Mouse (Mus musculus) lung, adult 18-20 months (tissue): ENCODE results near the gene 2210016L21Rik.

ENCODE experiments used
- DNase-seq, 2 experiments: peaks; one replicate each; pipeline ENCODE4 v3.0.0; 2022; ENCODE audit warnings: mixed read lengths in 2 of 2

Gene 2210016L21Rik

DNA sequence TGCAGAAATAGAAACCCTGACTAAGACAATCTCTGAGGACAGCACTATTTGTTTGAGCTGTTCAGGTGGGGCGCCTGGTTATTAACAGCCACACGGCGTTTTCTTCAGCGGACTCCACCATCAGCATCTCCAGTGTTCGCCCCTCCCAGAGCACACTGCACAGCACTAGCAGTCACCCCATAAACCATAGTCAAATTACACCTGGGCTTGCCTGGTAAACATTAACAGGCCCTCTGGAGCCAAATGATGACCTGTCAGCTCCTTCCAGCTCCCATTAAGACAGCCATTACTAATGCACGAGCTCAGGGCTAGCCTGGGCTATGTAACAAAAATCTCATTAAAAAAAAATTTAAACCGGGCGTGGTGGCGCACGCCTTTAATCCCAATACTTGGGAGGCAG, 3.1 kb downstream of the 2210016L21Rik start:
- no peak for DNase-seq

DNA sequence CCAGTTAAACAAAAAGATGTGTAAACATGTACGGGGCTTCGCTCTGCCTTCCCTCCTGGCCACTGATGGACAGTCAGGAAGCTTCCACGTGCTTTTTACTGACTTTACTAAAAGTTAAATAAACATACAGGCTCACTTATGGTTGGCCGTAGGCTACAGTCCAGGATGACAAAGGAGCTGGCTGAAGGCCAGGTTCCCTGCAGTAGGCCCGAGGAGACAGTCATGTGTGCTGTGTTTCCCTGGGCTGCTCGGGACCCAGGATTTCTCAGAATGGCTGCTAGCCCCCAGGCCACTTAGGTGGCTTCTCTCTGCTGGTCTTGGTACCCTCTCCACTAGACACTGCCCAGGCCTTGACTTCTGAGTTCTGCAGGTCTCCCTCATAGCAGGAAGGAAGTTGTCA, 6.9 kb downstream of the 2210016L21Rik start:
- DNase-seq: peak in 1 of 2 experiments; percentile 21

DNA sequence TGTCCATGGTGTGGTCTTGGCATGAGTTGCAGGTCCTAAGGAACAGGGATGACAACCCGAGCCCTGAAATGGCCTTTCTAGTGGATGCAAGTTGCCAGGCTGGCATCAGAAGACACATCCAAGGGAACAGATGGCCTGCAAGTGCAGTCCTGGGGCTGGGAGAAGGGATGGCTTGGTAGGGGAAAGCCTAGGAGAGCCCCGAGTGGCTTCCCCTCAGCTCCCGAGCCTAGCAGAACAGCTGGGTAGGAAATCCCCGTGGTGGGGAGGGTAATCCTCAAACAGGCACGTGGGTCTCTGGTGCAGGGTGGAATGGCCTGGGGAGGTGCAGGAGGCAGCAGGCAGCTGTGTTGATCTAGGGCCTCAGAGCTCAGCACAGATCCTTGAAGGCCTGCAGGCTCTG, 7.4 kb downstream of the 2210016L21Rik start:
- no peak for DNase-seq

DNA sequence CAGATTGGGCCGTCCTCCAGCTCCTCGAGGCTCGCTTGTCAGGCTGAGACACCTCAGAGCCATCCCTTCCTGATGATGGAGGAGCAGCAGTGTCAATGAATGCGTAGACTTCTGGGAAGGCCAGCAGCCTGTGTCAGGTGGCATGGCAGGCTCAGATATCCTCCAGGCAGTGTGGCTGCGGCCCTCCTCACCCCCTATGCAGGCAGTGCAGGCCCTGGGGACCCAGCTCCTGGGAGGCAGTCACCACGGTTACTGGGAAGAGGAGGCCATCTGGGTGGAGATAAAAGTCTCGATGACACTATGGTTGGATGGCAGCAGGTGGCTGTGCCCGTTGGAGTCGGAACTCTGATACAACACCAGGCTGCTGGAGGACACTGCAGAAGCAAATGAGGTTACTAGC, 7.9 kb downstream of the 2210016L21Rik start:
- DNase-seq: no peak

DNA sequence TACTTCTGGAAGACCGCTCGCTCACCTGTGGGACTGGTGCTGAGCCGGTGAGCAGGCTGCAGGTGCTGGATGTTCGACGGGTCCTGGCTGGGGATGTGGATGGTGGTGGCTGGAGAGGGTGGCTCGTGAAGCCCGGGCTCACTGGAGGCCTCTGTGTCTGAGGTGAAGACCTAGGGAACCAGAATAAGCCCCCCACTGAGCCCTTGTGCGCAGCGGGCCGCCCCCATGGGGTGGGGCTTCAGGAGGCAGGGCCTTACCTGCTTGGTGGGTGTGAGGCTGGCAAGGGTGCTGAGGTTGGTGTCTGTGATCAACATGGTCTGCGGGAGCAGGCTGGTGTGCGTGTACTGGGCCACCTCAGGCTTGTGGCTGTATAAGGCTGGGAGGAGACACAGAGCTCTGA, 8.7 kb downstream of the 2210016L21Rik start:
- no peak for DNase-seq

DNA sequence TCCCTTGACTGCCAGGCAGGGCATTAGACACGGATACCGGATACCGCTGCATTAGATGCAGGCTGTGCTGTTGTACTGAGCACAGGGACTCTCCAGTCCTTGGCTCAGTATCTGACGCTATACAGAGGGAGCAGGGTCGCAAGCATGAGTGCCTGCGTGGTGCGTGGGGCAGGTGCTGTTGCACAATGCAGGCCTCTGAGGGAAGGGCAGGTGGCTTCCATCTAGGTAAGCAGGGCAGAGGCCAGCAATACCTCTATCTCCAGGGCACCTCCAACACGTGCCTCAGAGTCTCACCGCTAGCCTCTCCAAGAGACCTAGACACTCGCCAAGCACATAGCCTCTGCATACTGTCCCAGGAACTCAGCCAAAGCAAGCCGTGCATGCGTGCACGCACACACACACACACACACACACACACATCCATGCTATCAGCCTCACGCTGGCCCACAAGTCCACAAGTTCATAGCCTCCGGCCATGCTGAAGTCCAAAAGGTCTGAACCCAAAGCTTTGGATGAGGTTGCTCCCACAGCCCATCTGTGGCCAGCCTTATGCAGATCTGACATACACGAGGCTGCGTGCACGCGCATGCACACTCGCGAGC, 9.4 kb downstream of the 2210016L21Rik start:
- no peak for DNase-seq

DNA sequence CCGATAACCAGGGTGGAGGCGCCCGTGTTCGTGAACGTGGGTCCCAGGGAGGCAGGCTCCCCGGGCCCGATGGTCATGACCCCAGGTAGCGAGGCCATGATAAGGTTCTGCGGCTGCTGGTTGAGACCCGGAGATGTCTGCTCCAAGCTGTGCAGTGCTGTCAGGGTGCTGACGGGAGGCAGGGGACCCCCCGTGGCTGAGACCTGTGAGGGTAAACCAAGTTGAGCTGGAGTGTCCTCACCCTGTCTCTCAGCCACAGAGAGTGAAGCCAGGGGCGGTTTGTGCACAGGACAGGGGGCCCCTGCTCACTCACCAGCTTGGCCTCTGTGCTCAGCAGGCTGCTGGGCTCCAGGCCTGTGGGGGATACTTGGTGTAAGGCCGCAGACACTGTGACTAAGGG, 11.4 kb downstream of the 2210016L21Rik start:
- no peak for DNase-seq

DNA sequence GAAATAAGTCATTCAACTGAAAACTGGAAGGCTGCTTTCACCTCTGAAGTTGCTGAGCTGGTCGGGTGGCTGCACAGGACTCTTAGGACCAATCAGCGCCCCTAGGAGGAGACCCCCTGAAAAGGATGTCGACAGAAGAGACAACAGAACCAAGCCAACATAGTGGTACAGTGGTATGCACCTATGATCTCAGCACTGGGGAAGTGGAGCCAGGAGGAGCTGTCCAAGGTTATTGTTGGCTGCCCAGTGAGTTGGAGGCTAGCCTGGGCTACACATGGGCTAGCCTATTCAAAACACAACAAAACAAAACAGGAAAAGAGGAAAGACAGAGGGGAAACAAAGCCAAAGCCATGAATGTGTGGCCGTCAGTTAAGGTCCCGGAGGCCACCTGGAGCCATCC, 16.1 kb downstream of the 2210016L21Rik start:
- DNase-seq: no peak

DNA sequence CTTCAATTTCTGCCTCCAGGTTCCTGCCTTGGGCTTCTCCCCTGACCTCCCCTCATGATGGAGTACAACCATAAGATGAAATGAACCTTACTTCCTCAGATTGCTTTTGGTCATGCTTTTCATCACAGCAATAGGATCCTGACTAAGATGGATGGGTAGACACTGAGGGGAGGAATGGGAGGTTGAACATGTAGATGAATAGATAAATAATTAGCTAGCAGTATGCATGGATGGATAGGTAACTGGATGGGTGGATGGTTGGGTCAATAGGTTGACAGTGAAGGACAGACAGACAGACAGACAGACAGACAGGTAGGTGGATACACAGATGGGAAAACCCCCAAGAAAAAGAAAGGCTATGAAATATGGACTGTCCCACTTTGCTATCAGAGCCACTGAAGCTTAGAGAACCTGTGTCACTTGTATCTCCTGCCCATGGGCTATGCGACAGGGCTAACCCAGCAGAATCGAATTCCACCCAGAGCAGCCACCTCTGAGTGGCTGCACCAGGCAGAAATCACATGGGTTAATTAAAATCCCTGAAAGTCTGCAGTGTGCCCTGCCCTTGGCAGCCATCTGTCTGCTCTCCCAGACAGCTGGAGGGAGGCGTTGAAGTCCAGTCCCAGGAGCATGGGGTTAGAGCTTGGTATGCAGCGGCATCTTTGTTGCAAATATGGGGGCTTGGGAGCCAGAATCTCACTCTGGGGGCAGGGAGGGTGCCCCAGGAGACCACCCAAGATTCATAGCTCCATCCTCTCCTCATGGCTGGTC, 19.8 kb downstream of the 2210016L21Rik start:
- no peak for DNase-seq

DNA sequence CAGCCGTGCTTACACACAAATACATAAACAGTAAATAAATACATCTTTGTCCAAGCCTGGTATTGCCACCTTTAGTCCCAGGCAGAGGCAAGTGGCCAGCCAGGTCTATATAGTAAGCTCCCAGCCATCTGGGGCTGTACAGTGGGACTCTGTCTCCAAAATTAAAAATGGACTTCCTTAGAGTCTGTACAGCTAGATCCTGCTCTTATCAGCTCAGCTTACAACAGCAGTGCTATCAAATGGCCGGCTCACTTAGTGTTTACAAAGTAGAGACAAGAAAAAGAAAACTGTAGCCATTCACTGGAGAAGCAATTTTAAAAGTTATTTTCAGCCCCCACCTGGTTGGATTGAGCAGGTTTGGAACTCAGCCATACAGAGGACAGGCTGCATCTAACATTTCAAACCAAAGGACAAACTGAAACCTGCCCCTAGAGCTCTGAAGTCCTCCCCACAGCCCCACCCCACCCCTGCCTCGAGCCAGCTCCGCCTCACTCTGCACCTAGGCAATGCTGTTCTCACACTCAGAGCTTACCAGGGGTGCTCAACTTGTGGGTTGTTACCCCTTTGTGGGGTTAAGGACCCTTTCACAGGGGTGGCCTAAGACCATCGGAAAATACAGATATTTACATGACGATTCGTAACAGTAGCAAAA, 22.5 kb downstream of the 2210016L21Rik start:
- DNase-seq: no peak

DNA sequence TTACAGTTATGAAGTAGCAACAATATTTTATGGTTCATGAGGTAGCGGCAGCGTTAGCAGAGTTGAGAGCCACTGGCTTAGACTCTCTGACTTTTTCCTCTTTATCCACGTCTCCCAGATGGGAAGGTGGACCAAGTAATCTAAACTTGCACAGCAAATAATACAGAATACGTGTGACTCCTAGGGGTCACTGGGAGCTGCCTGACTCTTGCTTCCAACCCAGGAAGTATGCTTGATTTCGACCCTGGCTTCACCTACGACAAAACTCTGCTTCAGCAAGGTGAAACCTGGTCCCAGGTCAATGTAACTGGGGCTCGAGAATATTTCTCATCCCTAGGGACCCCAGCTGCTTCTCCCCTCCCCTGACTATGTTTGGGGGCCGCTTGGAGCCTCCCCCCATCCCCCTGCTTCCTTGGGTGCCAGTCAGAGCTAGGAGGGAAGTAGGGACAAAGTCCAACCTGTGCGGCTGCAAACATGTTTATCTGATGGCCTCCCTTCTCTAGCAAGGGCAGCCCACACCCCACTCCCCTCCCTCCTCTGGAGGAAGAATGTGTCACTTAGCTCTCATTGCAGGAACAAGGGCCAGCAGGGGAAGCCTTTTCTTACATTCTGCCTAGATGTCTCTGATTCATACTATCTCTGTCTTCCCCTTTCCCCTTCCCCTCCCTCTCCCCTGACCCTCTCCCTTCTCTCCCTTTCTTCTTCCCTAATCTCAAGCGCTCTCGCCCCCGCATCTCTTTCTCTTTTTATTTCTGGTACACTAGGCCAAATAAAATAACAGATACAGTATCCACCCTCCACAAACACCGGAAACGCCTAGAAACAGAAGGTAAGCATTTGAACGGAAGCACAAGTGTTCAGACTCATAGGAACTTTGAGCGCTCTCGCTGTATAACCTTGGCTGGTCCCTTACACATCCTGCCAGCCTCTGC, 23.3 kb downstream of the 2210016L21Rik start:
- no peak for DNase-seq

DNA sequence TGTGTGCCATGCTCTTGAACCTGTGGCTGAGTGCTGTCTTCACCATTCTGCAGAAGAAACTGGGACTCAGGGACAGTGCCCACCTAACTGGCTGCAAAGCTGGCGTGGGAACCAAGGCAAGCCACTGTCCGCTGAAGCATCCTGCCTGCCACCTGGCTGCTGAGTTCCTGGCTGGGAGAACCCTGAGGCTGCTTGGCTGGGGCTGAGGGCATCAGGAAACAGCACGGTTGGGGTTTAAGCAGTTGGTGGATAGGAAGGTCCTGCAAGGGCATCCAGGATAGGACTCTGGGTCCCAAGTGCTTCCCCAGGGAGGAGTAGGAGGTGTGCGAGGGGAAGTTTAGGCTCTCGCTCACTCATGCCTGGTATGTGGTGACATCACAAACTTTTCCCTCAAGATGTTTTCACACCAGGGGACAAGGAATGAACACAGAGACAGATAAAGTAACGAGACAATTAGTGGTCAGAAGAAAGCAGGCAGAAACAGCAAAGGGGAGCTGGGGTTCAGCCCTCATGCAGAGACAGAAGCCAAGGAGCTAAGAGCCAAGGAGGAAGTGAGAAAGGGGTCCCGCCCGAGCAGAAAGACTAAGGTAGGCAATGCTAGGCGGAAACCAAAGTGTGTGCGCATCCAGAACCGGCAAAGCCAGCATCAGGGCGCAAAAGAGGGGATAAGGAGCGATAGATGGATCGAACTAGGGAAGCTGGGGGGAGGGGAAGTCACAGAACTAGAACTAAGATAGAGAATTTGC, 25.7 kb downstream of the 2210016L21Rik start:
- DNase-seq: no peak

DNA sequence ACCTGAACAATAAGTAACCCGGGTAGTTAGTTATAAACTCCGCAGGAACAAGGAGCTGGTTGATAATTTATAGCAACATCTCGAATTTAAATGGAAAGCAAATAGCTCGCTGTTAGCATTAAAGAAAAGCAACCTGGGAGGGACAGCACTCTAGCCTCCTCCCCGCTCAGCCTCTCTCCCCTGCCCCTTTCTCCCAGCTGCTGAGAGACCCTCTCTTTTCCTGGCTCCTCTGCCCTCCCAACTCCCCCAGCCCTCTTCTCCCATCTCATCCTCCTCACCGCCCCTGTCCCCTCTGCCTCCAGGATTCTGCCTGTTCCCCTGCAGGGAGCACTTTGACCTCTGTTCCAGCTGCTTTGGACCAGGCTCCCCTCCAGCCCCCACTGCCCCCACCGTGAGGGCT, 26.7 kb downstream of the 2210016L21Rik start:
- no peak for DNase-seq

DNA sequence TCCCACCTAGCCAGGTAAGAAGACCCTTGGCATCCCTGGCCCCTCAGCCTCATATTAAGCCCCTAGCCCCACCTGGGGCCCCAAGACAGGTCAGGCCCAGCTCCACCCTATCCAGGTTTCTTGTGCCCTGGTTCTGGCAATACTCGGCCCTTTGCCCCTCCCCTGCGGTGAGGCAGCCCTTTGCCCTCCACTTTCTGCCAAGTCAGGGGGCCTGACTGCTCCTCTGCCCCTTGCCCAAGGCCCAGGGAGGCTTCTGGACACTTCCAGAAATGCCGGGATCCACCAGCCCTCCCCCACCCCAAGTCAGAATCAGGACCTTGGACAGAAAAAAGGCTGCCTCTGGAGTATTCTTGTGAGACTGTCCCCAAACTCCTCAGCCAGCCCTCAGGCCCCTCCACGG, 27.1 kb downstream of the 2210016L21Rik start:
- DNase-seq: no peak

DNA sequence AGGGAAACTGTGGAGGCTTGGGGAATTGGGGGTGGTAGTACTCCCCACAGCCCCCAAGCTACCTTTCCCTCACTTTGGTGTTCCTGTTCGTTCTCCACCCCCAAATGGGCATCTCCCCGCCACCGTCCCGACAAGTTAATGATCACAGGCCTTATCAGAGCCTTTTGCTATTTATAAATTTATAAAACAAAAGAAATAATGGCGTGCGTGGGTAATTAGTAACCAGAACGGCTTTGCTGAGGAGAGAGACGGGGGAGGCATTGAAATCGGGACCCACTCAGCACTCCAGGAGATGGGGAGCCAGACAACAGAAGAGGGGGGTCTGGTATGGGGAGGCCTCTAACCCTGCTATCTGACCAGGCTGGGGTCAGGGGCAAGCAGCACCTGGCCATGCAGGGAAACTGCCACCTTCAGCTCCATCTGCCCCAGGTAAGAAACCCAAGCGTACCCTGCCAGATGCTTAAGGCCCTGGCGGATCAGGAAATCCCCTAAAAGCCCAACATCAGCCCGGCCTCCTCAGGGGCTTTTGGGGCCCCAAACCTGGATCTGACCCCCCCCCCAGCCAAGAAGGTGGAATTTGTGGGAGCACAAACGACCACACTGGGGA, 27.8 kb downstream of the 2210016L21Rik start:
- no peak for DNase-seq

DNA sequence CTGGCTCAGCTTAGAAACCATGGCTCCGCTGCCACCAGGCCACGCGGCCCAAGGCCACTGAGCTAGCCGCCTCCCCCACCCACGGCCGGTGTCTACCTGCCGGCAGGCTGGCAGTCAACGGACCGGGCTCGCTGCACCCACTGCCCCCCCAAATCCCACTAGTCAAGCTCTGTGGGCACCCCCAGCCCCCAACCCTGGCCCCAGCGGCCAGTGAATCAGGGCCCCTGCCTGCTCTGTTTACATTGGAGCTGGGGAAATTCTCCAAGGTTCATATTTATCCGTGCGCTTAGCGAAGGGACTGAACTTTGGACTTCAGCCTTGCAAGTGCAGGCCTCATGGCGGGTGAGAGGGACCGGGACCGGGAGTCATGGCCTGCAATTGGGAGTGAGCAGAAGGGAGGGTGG, 28.9 kb downstream of the 2210016L21Rik start, which contains the start of gene Hnf1a:
TSS of gene Hnf1a (minus strand) at position 271 of the 404 bp plus-strand sequence.
- no peak for DNase-seq

DNA sequence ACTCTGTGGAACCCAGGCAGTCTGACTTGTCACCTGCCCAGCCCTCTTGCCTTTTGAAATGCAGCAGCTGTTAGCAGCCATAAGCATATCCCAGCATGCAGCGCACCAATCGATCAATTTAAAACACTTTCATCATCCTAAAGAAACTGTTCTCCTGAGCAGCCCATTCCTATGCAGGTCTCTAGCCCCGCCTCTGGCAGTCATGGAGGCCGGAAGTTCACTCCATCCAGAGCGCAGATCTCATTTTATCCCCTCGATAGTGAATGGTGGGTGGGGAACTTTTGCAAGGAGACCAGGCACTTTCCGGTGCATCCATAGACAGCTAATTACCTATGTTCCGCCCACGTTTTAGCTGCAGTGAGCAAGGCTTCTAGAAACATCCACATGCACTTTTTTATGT, 30.2 kb downstream of the 2210016L21Rik start:
- DNase-seq: no peak

DNA sequence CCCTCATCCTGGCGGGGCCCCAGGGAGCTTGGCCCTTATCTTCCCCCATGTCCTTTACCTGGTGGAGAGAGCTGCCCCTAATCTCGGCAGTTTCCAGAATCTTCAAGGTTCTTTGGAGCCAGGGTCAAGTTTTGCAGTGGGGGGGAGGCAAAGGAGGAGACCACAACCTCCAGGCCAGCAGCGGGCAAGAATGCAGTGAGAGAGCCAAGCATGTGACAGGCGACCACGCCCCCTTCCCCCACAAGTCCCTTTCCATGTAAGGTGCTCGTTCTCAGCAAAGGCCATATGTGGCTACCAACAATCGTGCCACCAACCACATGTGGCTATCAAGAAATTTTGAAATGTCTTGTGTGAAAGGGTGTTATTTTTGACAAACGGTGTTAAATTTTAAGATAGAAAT, 31.2 kb downstream of the 2210016L21Rik start:
- DNase-seq: no peak

DNA sequence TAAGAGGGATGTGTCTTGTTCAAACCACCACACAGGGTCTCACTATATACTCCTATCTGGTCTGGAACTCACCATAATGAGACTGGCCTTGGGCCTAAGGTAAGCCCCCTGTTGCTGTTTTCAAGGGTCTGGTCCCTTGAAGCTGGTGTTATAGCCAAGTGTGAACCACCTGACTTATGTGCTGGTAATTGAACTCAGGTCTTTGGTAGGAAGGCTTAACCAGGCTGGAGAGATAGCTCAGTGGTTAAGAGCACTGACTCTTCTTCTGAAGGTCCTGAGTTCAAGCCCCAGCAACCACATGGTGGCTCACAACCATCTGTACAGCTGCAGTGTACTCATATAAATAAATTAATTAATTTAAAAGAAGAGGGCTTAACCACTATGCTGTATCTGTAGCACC, 35.0 kb downstream of the 2210016L21Rik start:
- no peak for DNase-seq

DNA sequence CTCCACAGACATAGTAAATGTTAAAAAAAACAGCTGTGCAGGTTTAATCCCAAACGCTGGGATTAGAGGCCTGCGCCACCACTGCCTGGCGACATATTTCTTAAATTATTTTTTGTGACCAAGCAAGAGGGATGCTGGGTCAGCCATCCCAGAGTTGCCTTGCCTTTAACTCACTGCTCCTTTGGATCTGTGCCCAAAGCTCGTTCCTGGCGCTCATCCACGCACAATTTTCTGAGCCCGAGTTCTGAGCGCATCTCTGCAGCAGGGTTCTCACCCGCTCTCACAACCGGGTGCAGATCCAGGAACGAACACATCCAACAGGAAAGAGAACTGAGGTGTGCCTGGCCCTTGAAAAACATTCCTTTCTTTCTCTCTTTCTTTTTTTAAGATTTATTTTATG, 36.5 kb downstream of the 2210016L21Rik start:
- no peak for DNase-seq

DNA sequence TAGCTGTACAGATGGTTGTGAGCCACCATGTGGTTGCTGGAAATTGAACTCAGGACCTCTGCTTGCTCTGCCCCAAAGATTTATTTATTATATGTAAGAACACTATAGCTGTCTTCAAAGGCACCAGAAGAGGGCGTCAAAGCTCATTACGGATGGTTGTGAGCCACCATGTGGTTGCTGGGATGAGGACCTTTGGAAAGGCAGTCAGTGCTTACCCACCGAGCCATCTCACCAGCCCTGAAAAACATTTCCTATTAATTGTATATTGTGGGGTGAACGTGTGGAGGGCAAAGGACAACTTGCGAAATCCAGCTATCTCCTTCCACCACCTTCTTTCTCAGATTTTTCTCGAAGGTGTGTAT, 36.9 kb downstream of the 2210016L21Rik start:
- DNase-seq: no peak
